Mouse (Mus musculus) urinary bladder, postnatal 0 days (tissue): ENCODE data around the gene Nrm. TPM values are rescaled to one million over a fixed set of nuclear protein-coding genes. Genes with fewer than 3 reads are reported as not detected.

Experiments used
- microRNA-seq: library from miRNA; unstranded; fragments of <30 nt; microRNA quantifications from one replicate; pipeline ENCODE4, GENCODE M21; 2016
- polyA plus RNA-seq: library from polyadenylated mRNA; unstranded; fragments of >200 nt; fragmentation: Nextera tagmentation; extraction: Ambion mirVana; gene quantifications from 2 replicates; pipeline ENCODE4 v1.2.1, GENCODE M21; 2015

Nrm gene
- polyA plus RNA-seq: 29.7 and 38.5 TPM in 2 replicates

DNA sequence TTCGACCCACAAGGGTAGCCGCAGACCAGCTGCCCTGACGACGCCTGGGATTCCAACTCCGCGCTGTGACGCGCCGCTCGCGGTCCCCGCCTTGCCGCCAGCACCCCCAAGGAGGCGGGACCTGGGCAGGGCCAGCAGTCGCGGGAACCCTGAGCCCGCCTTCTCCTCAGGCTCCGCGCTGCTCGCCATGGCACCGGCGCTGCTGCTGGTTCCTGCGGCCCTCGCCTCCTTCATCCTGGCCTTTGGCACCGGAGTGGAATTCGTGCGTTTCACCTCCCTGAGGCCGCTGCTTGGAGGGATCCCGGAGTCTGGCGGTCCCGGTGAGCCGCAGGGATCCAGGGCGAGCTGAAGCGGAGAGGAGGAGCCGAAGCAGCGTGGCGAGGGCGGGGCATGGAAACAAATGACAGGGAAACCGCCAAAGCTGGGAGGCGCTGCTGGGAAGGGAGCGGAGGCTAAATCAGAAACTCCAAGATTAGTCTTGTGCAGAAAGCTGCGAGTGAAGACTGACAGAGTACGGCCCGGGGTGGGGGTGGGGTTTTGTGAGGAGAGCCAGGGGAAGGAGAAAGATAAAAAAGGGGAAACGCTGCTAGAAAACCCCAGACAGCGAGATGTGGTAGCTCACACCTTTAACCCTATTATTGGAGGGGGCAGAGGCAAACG is at the start of gene Nrm:
Gene Nrm (plus strand): TSS at position 121 of the 660 bp plus-strand sequence.

DNA sequence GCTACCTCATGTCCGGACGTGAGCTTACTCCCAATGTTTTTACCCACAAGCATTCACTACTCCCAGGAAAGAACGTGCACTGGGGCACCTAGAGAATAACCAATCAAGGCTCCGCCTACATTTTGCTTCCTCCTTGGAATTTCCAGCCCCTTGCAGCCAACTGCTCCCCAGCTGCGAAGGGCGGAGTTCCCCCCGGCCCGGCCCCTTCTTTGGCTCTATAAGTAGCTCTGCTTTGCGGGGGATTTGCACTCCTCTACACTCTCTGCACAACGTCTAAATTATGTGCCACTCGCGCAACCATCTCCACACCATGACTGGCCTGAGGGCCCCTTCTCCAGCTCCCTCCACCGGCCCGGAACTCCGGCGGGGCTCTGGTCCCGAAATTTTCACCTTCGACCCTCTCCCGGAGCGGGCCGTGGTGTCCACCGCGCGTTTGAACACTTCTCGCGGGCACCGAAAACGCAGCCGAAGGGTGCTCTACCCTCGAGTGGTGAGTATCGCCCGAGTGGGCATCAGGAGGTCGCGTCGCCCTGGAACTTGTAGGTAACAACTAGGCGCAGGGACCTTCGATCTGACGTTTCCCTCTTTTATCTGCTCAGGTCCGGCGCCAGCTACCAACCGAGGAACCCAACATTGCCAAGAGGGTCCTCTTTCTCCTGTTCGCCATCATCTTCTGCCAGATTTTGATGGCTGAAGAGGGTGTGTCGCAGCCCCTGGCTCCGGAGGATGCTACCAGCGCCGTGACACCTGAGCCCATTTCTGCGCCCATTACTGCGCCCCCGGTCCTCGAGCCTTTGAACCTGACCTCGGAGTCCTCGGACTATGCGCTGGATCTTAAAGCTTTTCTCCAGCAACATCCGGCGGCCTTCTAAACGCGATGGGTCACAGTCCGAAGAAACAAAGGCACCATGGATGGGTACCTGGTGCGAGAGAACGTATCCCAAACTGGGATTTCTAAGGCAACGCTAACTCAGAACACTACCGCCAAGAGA is 39.4 kb upstream of the Nrm start, which contains the start of gene Ier3:
Gene Ier3 (plus strand): TSS at position 246 of the 992 bp plus-strand sequence.

DNA sequence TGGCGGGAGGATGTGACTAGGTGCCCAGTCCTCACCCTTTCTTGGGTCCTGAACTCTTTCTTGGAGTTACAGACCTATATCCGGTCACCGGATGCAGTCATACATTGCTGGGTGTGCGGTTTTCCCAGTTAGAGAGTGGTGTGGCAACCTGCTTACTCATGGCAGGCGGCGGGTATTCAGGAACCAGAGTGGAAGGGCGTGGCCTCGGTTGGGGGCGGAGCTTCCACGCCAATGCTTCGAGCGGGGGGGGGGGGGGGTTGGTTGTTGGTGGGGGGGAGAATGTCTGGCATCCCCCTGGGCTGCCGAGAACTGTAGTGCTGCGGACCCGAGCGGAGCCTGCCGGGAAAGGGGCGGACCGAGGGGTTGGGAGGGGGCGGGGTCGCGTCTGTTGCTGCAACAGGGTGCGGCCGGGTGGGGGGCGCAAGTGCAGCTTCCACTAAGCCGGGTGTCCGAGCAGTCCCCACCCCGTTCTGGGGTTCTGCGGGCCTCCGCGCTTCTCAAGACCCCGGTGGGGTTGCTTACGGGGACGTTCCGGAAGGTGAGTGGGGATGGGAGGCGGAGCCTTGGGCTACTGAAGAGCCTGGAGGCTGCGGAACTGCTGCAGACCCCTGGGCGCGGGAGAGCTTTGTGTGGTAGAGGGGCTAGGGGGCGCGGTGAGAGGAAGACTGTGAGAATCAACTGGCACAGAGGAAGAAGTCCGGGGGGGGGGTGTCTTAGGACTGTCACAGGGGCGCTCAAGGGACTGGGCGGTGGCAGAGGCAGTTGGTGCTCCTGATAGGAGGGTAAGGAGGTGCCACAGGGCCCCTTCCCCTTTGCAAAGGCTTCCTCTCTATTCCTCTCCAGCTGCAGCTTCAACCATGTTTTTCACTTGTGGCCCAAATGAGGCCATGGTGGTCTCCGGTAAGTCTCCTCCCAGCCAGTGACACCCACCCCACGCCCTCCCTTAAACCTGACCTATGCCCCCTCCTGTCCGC is 37.9 kb upstream of the Nrm start, which contains the start of gene Flot1:
Gene Flot1 (plus strand): TSS at position 267 of the 974 bp plus-strand sequence.

DNA sequence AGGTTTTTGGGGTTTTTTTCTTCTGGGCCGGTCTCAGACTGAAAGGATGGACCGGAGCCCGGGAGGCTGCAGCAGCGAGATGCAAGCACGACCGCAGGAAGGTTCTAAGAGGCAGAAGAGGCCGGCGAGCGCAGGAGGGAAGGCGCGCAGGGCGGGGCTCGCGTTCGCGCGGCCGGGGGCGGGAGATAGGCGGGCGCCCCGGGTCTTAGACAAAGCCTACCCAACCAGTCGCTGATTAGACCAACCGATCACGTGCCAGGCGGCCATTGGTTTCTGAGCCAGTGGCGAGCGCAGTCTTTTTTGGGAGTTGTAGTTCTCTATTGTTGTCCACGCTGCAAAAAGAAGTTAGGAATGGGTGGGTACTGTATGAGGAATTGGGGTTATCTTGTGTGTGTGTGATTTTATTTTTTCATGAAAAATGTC is 23.0 kb upstream of the Nrm start, which contains the start of gene Tubb5:
Gene Tubb5 (minus strand): TSS at position 185 of the 423 bp plus-strand sequence.

DNA sequence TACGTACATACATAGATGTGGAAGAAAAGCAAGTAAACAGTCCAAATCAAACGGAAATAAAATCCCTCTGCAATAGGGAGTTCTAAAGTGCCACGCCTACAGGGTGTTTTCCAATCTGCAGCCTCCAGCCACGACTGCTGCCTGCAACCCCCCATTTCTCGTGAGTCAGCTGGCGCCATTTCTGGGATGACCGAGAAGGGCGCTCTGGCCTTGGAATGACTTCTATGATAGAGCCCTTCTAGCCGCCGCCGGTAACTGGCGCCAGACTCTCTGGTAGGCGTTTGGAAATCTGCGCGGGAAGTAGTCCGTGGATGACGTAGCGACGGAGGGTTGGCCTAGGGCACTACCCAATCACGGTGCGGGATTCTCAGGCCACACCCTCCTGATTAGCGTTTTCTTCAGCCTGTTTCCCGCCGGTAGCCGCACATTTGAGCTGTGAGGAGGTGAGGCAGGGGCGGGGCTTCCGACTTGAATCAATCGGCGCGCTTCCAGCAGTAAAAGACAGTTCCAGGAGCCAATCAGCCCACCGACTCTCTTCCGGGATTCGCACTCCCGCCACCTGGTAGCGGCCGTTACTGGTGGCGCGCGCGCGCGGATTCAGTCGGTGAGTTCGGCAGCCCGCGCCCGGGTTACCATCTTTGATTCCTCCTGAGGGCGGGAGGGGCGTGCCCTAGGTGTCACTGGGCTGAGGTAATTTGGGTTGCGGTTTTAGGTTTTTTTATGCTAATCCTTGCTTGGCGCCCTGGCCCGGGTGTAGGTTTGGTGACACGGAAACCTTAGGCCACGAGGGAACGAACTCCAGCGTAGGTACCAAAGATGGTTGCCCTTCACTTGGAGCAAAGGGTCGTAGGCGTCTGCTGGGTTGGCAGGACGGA is 19.8 kb upstream of the Nrm start, which contains the start of gene Mdc1:
Gene Mdc1 (plus strand): TSS at position 440 of the 875 bp plus-strand sequence.

DNA sequence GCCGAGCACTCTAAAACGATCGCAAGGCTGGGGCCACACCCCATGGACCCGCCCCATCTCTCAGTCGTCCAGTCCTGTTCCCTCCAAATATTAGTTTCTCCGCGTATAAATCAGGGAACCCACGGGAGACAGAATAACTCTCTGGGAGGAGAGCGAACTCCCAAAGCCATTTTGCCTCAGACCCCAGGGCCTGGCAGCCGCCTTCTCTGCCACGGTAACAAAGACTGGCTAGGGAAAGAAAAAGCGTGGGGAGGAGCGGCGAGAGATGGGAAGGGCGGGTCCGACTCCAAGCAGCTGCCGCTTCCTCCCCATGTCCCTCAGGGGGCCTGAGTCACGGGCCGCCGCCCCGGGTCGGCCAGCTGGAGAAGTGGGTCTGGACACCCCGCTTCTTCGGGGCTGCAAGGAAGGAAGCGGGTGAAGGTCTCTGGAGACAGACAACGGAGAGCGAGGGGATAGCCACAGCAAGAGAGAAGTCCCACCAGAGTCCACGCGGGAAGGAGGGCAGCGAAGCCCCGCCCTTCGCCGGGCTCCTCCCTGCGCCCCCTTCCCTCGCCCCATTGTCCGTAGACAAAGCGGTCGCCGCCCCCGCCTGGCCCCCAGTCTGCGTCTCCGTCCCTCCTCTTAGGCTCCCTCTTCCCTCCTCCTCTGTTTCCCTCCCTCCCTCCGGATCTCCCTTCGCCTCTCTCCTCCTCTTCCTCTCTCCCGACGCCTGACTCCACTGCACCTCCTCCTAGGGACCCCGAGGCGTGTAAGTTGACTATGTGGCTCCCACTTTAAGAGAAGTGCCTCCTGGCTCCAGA is 4.6 kb downstream of the Nrm start, which contains the start of gene Ppp1r18:
Gene Ppp1r18 (plus strand): TSS at position 113 of the 800 bp plus-strand sequence.

DNA sequence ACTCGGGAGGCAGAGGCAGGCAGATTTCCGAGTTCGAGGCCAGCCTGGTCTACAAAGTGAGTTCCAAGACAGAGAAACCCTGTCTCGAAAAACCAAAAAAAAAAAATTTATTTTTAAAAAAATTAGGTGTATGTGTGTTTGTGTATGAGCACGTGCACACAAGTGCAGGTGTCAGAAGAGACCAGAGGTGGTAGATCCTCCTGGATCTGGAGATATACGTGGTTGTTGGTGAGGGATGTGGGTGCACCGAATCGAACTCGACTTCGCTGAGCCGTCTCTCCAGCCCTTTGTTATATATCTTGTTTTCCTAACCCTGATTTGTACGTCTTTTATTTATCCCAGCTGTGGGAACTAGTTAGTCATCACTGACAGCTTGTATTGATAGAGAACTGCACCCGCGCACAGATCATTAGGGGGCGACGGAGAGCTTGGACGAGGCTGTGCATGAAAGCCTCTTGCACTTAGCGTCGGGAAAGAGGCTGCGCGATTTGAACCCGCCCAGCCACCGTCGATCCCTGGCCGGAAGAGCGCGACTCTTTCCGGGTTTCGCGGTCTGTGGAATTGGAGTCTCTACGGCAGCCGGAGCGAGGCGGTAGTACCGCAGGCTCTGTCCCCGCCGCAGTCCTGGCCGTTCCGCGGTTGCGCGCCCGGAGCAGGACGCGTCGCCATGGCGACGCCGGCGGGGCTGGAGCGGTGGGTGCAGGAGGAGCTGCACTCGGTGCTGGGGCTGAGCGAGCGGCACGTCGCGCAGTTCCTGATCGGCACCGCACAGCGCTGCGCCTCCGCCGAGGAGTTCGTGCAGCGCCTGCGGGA is 18.3 kb downstream of the Nrm start, which contains the start of gene Dhx16:
Gene Dhx16 (plus strand): TSS at position 575 of the 813 bp plus-strand sequence.

DNA sequence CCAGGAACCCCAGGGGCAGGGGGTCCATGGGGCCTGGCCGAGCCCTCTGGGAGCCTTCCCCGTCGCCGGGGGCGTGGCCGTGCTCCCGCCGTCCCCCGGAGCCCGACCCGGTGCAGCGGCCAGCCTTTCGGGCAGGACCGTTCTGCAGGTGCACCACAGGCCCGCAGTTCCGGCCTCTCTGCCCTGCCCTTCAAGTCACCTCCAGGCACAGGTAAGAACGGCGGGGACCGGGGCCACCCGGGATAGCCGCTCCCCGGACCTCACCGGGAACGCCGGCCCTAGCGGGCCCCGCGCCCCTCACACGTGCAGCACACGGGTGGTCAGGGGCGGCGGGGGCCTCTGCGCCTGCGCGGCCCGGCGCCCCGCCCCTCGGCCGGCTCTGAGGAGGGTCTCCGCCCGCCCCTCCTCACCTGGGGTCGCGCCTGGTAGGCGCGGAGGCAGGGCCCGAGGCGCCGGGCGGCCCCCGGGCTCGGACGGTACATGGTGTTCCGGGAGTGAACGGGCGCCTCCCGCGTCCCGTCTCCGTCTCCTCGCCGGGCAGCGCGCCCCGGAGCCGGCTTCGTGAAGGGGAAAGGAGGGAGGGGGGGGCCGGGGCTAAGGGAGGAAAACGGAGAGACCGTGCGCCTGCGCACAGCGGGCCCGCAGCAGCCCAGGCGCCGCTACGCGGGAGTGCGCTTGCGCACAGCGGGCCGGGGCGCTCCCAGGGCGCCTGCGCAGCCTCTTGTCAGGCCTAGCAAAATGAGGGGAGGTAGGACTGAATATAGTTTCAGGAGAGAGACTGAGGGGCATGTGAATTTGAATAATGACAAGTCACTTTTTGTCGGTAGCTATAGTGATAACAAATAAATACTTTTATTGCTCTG is 35.9 kb downstream of the Nrm start, which contains the start of gene 2310061I04Rik:
Gene 2310061I04Rik (minus strand): TSS at position 651 of the 863 bp plus-strand sequence.

DNA sequence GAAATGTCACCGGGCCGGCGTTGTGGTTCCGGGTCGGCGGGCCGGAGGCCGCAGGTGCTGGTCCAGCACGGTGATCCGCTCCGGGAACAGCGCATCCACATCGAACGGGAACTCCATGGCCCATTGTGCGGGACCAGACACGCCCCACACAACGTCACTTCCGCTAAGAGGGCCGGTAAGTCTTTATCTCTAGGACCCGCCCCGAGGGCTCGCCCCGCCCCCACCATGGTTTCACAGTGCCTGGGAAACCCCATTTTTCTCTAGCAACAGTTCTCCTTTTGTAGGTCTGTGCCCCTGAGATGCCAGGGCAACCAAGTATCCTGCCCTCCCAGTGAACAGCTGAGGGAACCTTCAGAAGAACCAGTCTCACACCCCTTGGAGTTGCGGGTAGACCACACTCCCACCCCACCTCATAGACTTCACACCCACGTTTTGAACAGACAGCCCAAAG is 48.8 kb downstream of the Nrm start, which contains the start of gene Atat1:
Gene Atat1 (minus strand): TSS at position 157 of the 451 bp plus-strand sequence.

Small RNA genes within 50 kb of the gene (microRNA-seq; reads per million reads assigned to microRNA genes)
- gene Gm28033: 4.0 reads per million, percentile 6 among the genes with 10 or more reads in this experiment

Other genes with a start within 250 kb of the Nrm start
- gene Gm9573, start 234.7 kb upstream of the Nrm start, polyA plus RNA-seq: not detected in 2 replicates
- gene Mucl3, start 217.6 kb upstream of the Nrm start, polyA plus RNA-seq: 0.17 and 0.31 TPM in 2 replicates
- 9.0 and 10.0 TPM in 2 replicates for gene Vars2, start 193.7 kb upstream of the Nrm start, polyA plus RNA-seq
- gene Gtf2h4, start 187.6 kb upstream of the Nrm start, polyA plus RNA-seq: 19.8 and 20.5 TPM in 2 replicates
- gene Ddr1, start 156.7 kb upstream of the Nrm start, polyA plus RNA-seq: 37.2 and 44.1 TPM in 2 replicates
- gene Ier3, start 39.6 kb upstream of the Nrm start, polyA plus RNA-seq: 165 and 168 TPM in 2 replicates
- 123 and 125 TPM in 2 replicates for gene Flot1, start 38.1 kb upstream of the Nrm start, polyA plus RNA-seq
- 388 and 491 TPM in 2 replicates for gene Tubb5, start 23.0 kb upstream of the Nrm start, polyA plus RNA-seq
- 2.9 and 3.6 TPM in 2 replicates for gene Mdc1, start 19.8 kb upstream of the Nrm start, polyA plus RNA-seq
- gene Ppp1r18, start 4.3 kb downstream of the Nrm start, polyA plus RNA-seq: 80.2 and 88.5 TPM in 2 replicates
- 15.8 and 18.3 TPM in 2 replicates for gene Dhx16, start 18.5 kb downstream of the Nrm start, polyA plus RNA-seq
- 12.6 and 13.9 TPM in 2 replicates for gene 2310061I04Rik, start 36.1 kb downstream of the Nrm start, polyA plus RNA-seq
- 19.0 and 19.2 TPM in 2 replicates for gene Atat1, start 48.8 kb downstream of the Nrm start, polyA plus RNA-seq
- gene Mrps18b, start 55.1 kb downstream of the Nrm start, polyA plus RNA-seq: 78.1 and 88.8 TPM in 2 replicates
- 13.6 and 15.3 TPM in 2 replicates for gene Ppp1r10, start 55.1 kb downstream of the Nrm start, polyA plus RNA-seq
- gene Abcf1, start 108.4 kb downstream of the Nrm start, polyA plus RNA-seq: 44.1 and 56.8 TPM in 2 replicates
- 32.5 and 34.2 TPM in 2 replicates for gene Gnl1, start 118.5 kb downstream of the Nrm start, polyA plus RNA-seq
- gene Prr3, start 118.9 kb downstream of the Nrm start, polyA plus RNA-seq: 11.1 and 12.2 TPM in 2 replicates
- gene H2-T24, start 159.2 kb downstream of the Nrm start, polyA plus RNA-seq: 2.4 and 2.6 TPM in 2 replicates
- 31.2 and 41.0 TPM in 2 replicates for gene H2-T23, start 171.5 kb downstream of the Nrm start, polyA plus RNA-seq
- gene H2-T22, start 181.4 kb downstream of the Nrm start, polyA plus RNA-seq: 32.7 and 34.7 TPM in 2 replicates
- gene Gm6034, start 181.6 kb downstream of the Nrm start, polyA plus RNA-seq: 0.10 TPM in 1 of 2 replicates, not detected in the other
- not detected in 2 replicates for gene Gm11127, start 197.1 kb downstream of the Nrm start, polyA plus RNA-seq